Mouse (Mus musculus) MEL (cell line): Measurements from ENCODE around the gene 3110070M22Rik. TPM values are rescaled to one million over a fixed set of nuclear protein-coding genes. Genes with fewer than 3 reads are reported as not detected.

Experiments used
- DNase-seq: peaks from one replicate; pipeline ENCODE4 v3.0.0; 2011; ENCODE audit warnings: low read depth, low spot score
- H3K27ac ChIP-seq: 2 replicates; pipeline ENCODE4 v1.5.1; 2012; ENCODE audit warnings: low read depth, mild to moderate bottlenecking, control low read depth, low read length, moderate library complexity; ENCODE audit not compliant: control insufficient read depth
- H3K27me3 ChIP-seq, 2 experiments: fragments of 150-350 bp in 1 of 2; sonication (generic) in 1 of 2; 2 replicates each; pipeline ENCODE4 v1.6.1; 2012; ENCODE audit warnings: low read length in 2 of 2, mild to moderate bottlenecking in 2 of 2, improper control_type of control experiment in 1 of 2, moderate library complexity in 1 of 2; ENCODE audit not compliant: insufficient read depth in 2 of 2, control insufficient read depth in 1 of 2
- H3K36me3 ChIP-seq, 2 experiments: 2 replicates each; pipeline ENCODE4 v1.6.1; 2012 to 2014; ENCODE audit warnings: low read length in 2 of 2, improper control_type of control experiment in 1 of 2, inconsistent platforms in 1 of 2, mild to moderate bottlenecking in 1 of 2; ENCODE audit not compliant: insufficient read depth in 2 of 2, control insufficient read depth in 1 of 2
- H3K4me1 ChIP-seq, 2 experiments: fragments of 150-350 bp in 1 of 2; sonication (generic) in 1 of 2; 2 replicates each; pipeline ENCODE4 v1.6.1; 2012; ENCODE audit warnings: low read length in 2 of 2, improper control_type of control experiment in 1 of 2, mild to moderate bottlenecking in 1 of 2; ENCODE audit not compliant: insufficient read depth in 2 of 2, control insufficient read depth in 1 of 2
- H3K4me3 ChIP-seq, 2 experiments: fragments of 150-350 bp in 1 of 2; sonication (generic) in 1 of 2; 2 replicates each; pipeline ENCODE4 v1.5.1; 2012; ENCODE audit warnings: low read depth in 2 of 2, low read length in 2 of 2, mild to moderate bottlenecking in 2 of 2, moderate library complexity in 2 of 2, control low read depth in 1 of 2, improper control_type of control experiment in 1 of 2; ENCODE audit not compliant: control insufficient read depth in 1 of 2, insufficient read depth in 1 of 2
- H3K79me2 ChIP-seq: 2 replicates; pipeline ENCODE4 v1.6.1; 2012; ENCODE audit warnings: mild to moderate bottlenecking, low read length, moderate library complexity; ENCODE audit not compliant: control insufficient read depth, poor library complexity, insufficient read depth
- H3K9ac ChIP-seq: 2 replicates; pipeline ENCODE4 v1.6.1; 2012; ENCODE audit warnings: low read depth, mild to moderate bottlenecking, control low read depth, low read length, moderate library complexity; ENCODE audit not compliant: control insufficient read depth, poor library complexity, severe bottlenecking
- H3K9me3 ChIP-seq: fragments of 150-350 bp; sonication (generic); replicated peaks from 2 replicates; pipeline ENCODE4 v1.6.1; 2012; ENCODE audit warnings: mild to moderate bottlenecking, low read length, improper control_type of control experiment, moderate library complexity; ENCODE audit not compliant: insufficient read depth
- E2F4 ChIP-seq: IDR thresholded peaks from 2 replicates; pipeline ENCODE4 v1.6.1; 2011; ENCODE audit warnings: low read depth, low read length, improper control_type of control experiment, borderline replicate concordance
- ELF1 ChIP-seq: IDR thresholded peaks from 2 replicates; pipeline ENCODE4 v1.6.1; 2014; ENCODE audit warnings: low read depth, mild to moderate bottlenecking, inconsistent platforms, low read length, improper control_type of control experiment, moderate library complexity
- EP300 ChIP-seq, 2 experiments: IDR thresholded peaks; 2 replicates each; pipeline ENCODE4 v1.6.1; 2011; ENCODE audit warnings: improper control_type of control experiment in 2 of 2, low read length in 2 of 2, low read depth in 1 of 2, mild to moderate bottlenecking in 1 of 2
- ETS1 ChIP-seq: IDR thresholded peaks from 2 replicates; pipeline ENCODE4 v1.6.1; 2012; ENCODE audit warnings: low read depth, mild to moderate bottlenecking, inconsistent platforms, low read length, improper control_type of control experiment, moderate library complexity
- GABPA ChIP-seq: IDR thresholded peaks from 2 replicates; pipeline ENCODE4 v1.6.1; 2012; ENCODE audit warnings: low read depth, mild to moderate bottlenecking, inconsistent platforms, low read length, improper control_type of control experiment, moderate library complexity
- JUND ChIP-seq: IDR thresholded peaks from 2 replicates; pipeline ENCODE4 v1.6.1; 2011; ENCODE audit warnings: low read depth, mild to moderate bottlenecking, improper control_type of control experiment, low read length
- MAFK ChIP-seq: IDR thresholded peaks from 2 replicates; pipeline ENCODE4 v1.6.1; 2011; ENCODE audit warnings: low read depth, mild to moderate bottlenecking, low read length, improper control_type of control experiment, borderline replicate concordance
- MAX ChIP-seq: IDR thresholded peaks from 2 replicates; pipeline ENCODE4 v1.6.1; 2011; ENCODE audit warnings: low read length, improper control_type of control experiment
- MAZ ChIP-seq: IDR thresholded peaks from 2 replicates; pipeline ENCODE4 v1.6.1; 2012; ENCODE audit warnings: low read depth, mild to moderate bottlenecking, inconsistent platforms, low read length, improper control_type of control experiment
- MEF2A ChIP-seq: IDR thresholded peaks from 2 replicates; pipeline ENCODE4 v1.6.1; 2014; ENCODE audit warnings: low read depth, mild to moderate bottlenecking, inconsistent platforms, low read length, improper control_type of control experiment; ENCODE audit not compliant: poor library complexity, insufficient replicate concordance, severe bottlenecking; ENCODE audit errors: extremely low read depth
- MXI1 ChIP-seq: IDR thresholded peaks from 2 replicates; pipeline ENCODE4 v1.6.1; 2011; ENCODE audit warnings: mild to moderate bottlenecking, low read depth, low read length, improper control_type of control experiment
- NRF1 ChIP-seq: IDR thresholded peaks from 2 replicates; pipeline ENCODE4 v1.6.1; 2014; ENCODE audit warnings: low read depth, mild to moderate bottlenecking, inconsistent platforms, low read length, improper control_type of control experiment, moderate library complexity; ENCODE audit not compliant: poor library complexity, insufficient read depth, severe bottlenecking
- POLR2A ChIP-seq, 2 experiments: IDR thresholded peaks; 2 replicates each; pipeline ENCODE4 v1.6.1; 2011 to 2012; ENCODE audit warnings: low read length in 2 of 2, mild to moderate bottlenecking in 2 of 2, control low read depth in 1 of 2, improper control_type of control experiment in 1 of 2, low read depth in 1 of 2, moderate library complexity in 1 of 2; ENCODE audit not compliant: control insufficient read depth in 1 of 2, insufficient read depth in 1 of 2, poor library complexity in 1 of 2
- POLR2AphosphoS2 ChIP-seq: IDR thresholded peaks from 2 replicates; pipeline ENCODE4 v1.6.1; 2011; ENCODE audit warnings: low read length, improper control_type of control experiment
- RCOR1 ChIP-seq: IDR thresholded peaks from 2 replicates; pipeline ENCODE4 v1.6.1; 2012; ENCODE audit warnings: low read depth, mild to moderate bottlenecking, inconsistent platforms, low read length, improper control_type of control experiment
- TAL1 ChIP-seq: IDR thresholded peaks from 2 replicates; pipeline ENCODE4 v1.6.1; 2012; ENCODE audit warnings: mild to moderate bottlenecking, inconsistent platforms, low read length, moderate library complexity, mixed read lengths
- TCF12 ChIP-seq: IDR thresholded peaks from 2 replicates; pipeline ENCODE4 v1.6.1; 2014; ENCODE audit warnings: low read depth, mild to moderate bottlenecking, inconsistent platforms, low read length, improper control_type of control experiment, moderate library complexity
- ZKSCAN1 ChIP-seq: IDR thresholded peaks from 2 replicates; pipeline ENCODE4 v1.6.1; 2012; ENCODE audit warnings: low read depth, mild to moderate bottlenecking, inconsistent platforms, low read length, improper control_type of control experiment, moderate library complexity
- ZMIZ1 ChIP-seq: IDR thresholded peaks from 2 replicates; pipeline ENCODE4 v1.6.1; 2012; ENCODE audit warnings: low read depth, mild to moderate bottlenecking, inconsistent platforms, low read length, improper control_type of control experiment, moderate library complexity
- ZNF384 ChIP-seq: IDR thresholded peaks from 2 replicates; pipeline ENCODE4 v1.6.1; 2012; ENCODE audit warnings: low read depth, mild to moderate bottlenecking, inconsistent platforms, low read length, improper control_type of control experiment
- polyA plus RNA-seq, 2 experiments: library from polyadenylated mRNA; stranded (reverse) in 1 of 2; unstranded in 1 of 2; fragments of >175 nt in 1 of 2; fragments of >200 nt in 1 of 2; gene quantifications; 2 replicates each; pipeline versions ENCODE4 v1.2.1 to v1.2.4; 2012; ENCODE audit warnings: low replicate concordance in 2 of 2, low read depth in 1 of 2; ENCODE audit not compliant: insufficient read length in 2 of 2, insufficient read depth in 1 of 2, missing spikeins in 1 of 2
- total RNA-seq: library from RNA; depleted of rRNA; stranded (reverse); fragments of 300-350 nt; gene quantifications from 2 replicates; pipeline ENCODE4 v1.2.3, GENCODE M21; 2012

The 3110070M22Rik gene
- total and polyA plus RNA-seq, 3 experiments: 0.23 to 0.24 TPM; not detected in 1

DNA sequence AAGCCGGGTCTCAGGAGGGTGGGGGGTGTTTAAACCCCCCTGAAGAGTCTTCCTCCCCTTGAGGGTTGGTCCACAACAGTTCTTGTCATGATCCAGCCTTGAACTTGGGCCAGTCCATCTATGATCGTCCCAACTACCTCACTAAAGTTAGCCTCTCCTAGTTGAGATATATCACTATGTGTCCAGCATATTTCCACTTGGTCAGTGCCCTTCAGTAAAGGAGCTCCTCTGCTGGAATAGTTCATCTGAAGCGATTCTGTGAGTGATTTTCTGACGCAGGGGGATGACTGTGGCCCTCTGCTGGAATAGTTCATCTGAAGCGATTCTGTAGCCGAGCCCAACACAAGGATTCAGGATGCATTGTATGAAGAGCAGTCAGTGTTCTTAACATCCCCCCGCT lies 829 bp downstream of the 3110070M22Rik start:
- peak overlapping the region in 1 of 2 experiments; percentile 79; a peak in 2 of 4 replicates for H3K4me3 ChIP-seq
- TF ChIP-seq POLR2AphosphoS2 (no peak), MXI1 (no peak), E2F4 (no peak), JUND (no peak), ELF1 (no peak), RCOR1 (no peak), TAL1 (no peak), MAX (no peak), MEF2A (no peak), NRF1 (no peak), POLR2A (IDR thresholded peaks at IDR 0.05; ENCODE audit: control insufficient read depth in 1 of 2, insufficient read depth in 1 of 2, low read depth in 1 of 2, low read length in 2 of 2, poor library complexity in 1 of 2) (no peak), ZMIZ1 (no peak), ETS1 (no peak), ZKSCAN1 (no peak), GABPA (no peak), ZNF384 (no peak)
- peak; percentile 16 for DNase-seq

DNA sequence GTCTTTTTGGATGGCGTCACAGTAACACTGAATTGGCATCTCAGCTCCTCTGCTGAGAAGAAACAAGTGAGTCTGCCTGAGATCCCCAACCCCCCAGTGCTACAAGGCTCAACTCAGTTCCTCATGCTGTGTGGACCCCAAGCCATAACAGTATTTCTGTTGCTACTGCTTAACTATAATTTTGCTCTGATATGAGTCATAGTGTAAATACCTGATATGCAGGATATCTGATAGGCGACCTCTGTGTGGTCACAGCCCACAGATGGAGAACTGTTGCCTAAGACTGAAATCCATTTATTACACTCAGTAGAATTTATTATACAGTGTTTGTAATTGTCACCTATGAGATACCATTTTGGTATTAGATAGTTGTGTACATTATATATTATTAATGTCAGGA lies 10.4 kb downstream of the 3110070M22Rik start:
- Histone ChIP-seq H3K4me1 (peaks cover 3 to 7% of the 10 kb centered on the region in 2 experiments), H3K9me3 (no peaks in the 10 kb centered on the region), H3K27me3 (no peaks in the 10 kb centered on the region), H3K36me3 (peaks cover 5 to 30% of the 10 kb centered on the region in 2 experiments), H3K4me3 (no peak overlapping the region), H3K79me2 (no peaks in the 10 kb centered on the region), H3K27ac (no peak overlapping the region), H3K9ac (no peak overlapping the region)
- peak; percentile 17 for DNase-seq
- TF ChIP-seq ETS1: 0 out of 2 replicates have a peak, but pooled peaks have one; percentile 20
- 0 out of 2 replicates have a peak, but pooled peaks have one; percentile 19 for TF ChIP-seq TCF12
- TF ChIP-seq MAFK: no peak
- TF ChIP-seq MXI1: no peak
- no peak for TF ChIP-seq NRF1
- peak; percentile 26 to 53; a peak in 2 of 4 replicates for TF ChIP-seq EP300 (IDR thresholded peaks at IDR 0.05; ENCODE audit: low read depth in 1 of 2, low read length in 2 of 2)
- TF ChIP-seq MEF2A: no peak
- no peak for TF ChIP-seq MAZ

More for the DNA sequence above, 829 bp downstream of the 3110070M22Rik start:
- Histone ChIP-seq H3K36me3 (peaks cover 0 to 2% of the 10 kb centered on the region in 2 experiments; a peak in 2 of 4 replicates), H3K4me1 (no peaks in the 10 kb centered on the region; a peak in 1 of 4 replicates), H3K79me2 (no peaks in the 10 kb centered on the region; the same call in 1 of the 2 replicates), H3K9ac (peak overlapping the region; percentile 74), H3K27ac (no peak overlapping the region), H3K27me3 (no peaks in the 10 kb centered on the region), H3K9me3 (no peaks in the 10 kb centered on the region)
